Mouse (Mus musculus) layer of hippocampus, adult 11-12 months (tissue): ENCODE measurements around the gene Spata31d1a.
"Not testable (repeated sequence)": the region's sequence is repeated elsewhere in the genome, so short reads cannot be mapped to it uniquely, and the experiment has no call there.

Experiments used
- DNase-seq: peaks from one replicate; pipeline ENCODE4 v3.0.0; 2022; ENCODE audit warnings: low spot score

Spata31d1a gene

DNA sequence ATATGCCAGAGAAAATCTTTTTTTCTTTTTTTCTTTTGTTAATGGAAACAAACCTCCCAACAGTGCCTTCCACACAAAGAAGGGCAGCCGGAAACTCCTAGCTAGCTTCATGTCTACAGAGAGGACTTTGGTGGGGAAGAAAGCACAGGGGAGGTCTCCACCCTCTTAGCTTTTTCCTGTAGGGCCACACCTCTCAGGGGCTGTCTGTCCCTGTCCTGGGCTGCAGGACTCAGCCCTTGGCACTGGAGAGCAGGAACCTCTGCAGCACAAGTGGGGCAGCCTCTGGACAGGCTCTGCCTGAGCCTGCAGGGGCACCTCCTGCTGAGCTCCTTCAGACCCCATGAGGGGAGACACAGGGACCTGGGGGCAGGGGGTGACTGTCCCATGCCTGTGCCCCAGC lies 10.0 kb downstream of the Spata31d1a start:
- not testable (repeated sequence) for DNase-seq

DNA sequence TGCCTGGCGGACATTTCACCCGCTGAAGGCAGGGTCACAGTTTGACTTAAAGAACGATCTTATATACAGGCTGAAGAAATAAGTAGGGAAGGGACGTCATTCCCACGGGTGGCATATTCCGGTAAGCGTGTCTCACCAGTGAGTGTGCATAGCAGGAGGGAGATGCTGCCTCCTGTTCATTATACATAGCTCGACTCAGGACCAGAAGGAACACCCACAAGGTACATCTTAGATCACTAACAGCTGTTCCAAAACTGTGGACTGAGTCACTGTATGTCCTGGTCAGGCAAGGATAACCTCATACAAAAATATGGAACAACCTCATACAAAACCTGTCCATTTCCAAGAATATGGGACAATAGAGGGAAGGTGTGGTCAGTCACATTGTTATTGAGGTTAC lies 11.0 kb downstream of the Spata31d1a start:
- no peak for DNase-seq

DNA sequence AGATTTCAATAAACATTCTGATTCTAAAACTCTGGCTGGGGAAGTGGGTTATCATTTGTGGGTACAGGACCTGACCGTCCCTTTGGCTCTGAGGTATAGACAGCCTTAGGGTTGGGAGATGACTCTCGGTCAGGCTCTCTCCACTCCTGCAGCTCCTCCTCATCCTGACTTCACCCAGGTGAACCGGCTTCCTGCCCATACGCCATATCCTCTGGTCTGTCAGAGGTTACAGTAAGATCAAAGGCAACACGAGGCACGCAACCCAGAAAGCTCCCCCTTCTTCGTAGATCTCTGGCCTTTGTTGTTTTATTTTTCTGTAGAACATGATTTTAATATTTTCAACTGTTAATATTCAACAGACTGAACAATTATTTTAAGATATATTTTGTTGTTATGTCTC lies 14.3 kb downstream of the Spata31d1a start:
- DNase-seq = no peak

DNA sequence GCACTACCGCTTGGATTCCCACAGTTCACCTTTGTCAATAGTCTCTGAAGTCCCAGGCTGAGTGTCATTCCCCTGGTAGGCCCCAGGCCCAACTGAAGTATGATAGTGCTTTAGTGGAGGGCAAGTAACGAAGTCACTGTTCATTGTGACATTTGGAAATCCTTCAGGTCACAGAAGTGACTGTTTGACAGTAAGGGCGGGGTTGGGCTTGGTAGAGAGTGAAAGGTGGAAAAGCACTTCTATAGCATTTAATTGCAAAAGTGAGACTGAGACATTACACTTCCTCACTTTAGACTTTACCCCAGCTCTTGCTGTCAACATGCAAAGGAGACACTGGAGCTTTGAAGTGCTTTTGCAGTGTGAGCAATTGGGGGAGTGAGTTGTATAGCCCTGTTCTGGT lies 16.1 kb downstream of the Spata31d1a start, which contains the start of gene 4921517D22Rik:
Gene 4921517D22Rik (minus strand): TSS at position 101 of the 400 bp plus-strand sequence.
- DNase-seq = no peak

DNA sequence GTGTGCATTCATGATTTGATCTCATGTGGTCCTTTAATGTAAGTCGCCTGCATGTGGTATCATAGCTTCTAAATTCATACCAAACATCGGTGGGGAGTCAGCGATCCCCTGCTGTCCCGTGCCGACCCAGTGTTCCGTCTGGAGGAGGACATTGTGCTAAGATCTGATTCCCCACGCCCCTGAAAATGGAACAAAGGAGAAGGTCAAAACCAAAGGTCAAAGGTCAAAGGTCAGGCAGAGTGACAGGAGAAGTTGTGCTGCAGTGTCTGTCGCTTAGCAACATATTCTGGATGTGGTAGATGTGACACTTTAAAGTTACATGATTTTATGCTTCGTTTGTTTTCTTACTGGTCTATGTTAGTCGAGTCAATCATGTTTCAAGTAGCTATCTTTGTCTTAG lies 18.7 kb downstream of the Spata31d1a start:
- no peak for DNase-seq

DNA sequence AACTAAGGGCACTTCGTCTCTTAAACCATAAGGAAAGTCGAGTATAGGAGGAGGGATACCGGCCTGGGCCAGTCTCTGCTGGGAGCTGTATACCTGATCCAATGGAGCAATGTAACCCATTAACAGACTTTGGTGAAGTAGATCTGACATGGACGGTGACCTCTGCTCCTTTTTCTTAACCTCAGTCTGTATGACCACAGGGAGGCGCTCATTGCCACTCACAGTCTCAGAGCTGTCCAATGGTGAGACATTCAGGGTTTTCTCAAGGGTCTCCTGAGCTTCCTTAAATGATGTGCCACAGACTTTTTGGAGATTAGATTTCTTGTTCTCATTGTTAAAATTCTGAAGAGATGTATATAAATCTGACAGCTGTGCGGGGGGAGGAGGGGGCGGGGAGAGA lies 19.6 kb downstream of the Spata31d1a start:
- no peak for DNase-seq

DNA sequence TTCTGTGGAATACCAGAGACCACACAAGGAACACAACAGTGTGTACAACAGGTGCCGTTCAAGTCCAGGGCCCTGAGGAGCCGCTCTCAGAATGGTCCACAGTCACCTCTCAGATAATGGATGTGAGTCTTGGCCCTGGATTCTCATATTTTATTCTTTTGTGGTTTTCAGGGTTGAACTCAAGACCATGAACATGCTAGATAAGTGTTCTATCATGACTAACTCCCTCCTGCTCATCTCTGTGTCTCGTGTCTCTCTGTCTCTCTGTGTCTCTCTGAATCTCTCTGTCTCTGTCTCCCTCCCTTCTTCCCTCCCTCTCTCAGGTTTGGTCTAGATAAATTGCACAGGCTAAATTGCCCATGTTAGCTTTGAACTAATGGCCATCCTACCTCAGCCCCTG lies 20.3 kb downstream of the Spata31d1a start:
- no peak for DNase-seq

DNA sequence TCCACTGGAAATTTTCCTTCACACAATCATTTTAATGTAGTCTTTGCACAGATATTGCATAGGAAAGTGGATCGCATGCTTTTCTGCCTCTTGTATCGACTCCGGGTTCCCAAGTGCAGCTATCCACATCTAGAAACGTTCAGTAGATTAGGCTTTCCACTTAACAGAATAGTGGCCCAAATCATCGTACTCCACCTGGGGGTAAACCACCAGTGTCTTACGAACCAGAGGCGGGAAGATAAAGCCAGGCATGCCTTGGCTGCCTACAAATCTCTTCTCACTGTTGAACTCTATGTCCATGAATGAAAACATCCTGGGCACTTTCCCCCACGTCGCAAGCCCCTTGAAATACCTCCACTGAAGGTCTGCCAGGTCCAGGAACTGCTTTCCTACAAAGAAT lies 20.8 kb downstream of the Spata31d1a start:
- DNase-seq = no peak

DNA sequence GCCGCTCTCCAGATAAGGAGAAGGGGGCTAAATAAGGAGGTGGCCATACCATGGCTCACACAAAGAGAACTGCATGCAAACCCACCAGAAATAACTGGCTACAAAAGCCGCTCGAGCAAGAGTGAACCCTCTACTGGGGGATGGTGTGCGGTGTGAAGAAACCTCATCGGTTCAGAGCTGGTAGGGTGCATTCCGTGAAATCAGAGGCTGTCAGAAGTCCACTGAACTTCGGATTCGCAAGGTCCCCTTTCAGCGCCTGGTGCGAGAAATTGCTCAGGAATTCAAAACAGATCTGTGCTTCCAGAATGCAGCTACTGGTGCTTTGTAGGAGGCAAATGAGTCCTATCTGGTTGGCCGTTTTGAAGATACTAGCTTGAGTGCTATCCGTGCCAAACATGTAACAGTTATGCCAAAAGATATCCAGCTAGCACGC lies 21.8 kb downstream of the Spata31d1a start:
- peak; percentile 20 for DNase-seq

DNA sequence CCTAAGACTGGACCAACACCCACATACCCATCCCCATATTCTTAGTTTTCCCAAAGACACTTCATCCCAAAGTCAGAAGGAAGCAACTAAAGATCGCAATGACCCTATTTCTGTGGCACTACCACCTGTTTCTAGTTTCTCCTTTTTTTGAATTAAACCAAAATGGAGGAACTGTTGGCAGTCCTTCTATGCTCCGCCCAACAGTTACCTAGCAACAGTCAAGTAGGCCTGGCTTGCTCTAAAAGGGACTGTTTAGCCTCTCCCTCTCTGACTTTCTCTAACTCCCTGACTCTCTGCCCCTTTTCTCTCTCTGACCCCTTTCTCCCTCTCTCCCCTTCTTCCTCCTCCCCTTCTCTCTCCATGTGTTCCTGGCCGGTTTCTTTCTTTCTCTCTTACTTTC lies 24.9 kb downstream of the Spata31d1a start:
- DNase-seq = no peak

DNA sequence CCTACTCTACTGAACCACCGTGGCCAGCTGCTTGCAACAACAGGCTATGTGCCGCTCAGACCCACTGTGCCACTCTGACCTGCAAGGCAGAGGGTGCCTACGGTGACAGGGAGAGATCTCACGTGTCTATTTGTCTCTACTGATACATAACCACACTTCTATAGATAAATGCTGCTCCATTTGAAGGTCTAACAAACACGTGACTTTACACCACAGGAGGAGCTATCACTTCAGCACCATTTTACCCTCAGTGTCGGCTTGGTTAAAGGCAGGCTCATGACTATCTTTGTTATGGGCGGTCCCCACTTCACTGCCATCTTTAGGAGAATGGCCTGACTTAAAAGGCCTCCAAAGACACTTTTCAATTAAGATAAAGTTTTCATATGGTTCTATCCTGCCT lies 27.5 kb downstream of the Spata31d1a start:
- no peak for DNase-seq

DNA sequence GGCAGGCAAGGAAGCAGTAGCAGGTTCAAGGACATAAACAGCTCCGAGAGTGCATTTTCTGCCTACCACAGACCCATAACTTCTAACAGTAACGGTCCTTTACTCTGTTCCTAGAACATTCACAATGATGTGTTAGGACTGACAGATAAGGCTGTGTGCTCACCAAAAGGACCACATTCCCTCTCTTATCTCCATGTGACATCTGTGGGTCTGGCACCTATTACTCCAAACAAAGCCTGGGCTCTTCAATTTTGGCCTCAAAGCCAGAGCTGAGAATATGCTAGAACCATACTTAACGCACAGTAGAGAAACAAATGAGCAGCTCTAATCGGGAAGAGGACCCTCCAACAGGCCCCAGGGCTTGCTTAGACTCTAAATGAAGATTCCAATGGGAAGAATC lies 30.2 kb downstream of the Spata31d1a start:
- DNase-seq = no peak

DNA sequence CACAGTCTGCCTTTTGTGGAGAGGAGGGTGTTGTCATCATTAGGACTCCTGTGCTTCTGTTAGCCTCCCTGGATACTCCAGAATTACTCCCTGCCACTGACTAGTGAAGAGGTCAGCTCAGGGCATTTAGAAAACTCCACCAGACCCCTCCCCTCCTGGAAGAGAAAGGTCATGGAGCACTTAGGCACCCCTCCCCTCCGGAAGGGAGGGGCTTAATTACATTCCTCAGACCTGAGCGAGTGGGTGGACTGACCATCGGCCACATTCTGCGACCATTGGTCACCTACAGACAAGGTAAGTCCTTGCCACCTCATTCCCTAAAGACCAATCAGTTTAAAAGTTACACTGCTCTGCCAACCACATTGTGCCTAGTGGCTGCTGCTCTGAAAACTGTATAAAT lies 30.8 kb downstream of the Spata31d1a start:
- DNase-seq = no peak

DNA sequence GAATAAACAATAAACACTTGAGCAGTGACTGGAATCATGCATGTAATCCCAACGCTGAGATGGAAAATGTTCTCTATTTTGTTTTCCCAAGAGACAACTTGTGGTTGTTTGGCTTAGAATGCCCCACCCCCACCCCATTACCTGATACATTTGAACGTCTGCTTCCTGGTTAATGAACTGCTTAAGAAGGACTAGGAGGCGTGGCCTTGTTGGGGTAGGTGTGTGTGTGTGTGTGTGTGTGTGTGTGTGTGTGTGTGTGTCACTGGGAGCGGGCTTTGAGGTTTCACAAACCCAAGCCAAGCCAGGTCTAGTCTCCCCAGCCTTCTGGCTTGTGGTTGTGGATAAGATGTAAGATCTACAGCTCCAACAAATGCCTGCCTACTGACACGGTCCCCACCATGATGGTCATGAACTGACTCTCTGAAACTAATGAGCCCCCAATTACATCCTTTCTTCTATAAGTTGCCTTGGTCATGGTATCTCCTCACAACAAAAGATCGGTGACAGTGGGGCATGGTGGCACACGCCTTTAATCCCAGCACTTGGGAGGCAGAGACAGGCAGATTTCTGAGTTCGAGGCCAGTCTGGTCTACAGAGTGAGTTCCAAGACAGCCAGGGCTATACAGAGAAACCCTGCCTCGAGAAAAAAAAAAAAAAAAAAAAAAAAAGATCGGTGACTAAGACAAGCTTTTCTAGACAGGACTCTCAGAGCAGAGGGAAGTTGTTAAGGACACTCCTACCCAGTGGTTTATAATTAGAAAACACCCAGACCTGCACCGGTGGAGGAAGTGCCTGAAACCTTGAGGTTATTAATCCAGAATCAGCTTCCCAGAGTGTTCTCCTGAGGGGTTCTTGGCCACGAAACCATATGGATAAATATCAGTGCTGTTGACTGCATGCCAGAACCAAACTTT lies 33.6 kb downstream of the Spata31d1a start:
- no peak for DNase-seq

DNA sequence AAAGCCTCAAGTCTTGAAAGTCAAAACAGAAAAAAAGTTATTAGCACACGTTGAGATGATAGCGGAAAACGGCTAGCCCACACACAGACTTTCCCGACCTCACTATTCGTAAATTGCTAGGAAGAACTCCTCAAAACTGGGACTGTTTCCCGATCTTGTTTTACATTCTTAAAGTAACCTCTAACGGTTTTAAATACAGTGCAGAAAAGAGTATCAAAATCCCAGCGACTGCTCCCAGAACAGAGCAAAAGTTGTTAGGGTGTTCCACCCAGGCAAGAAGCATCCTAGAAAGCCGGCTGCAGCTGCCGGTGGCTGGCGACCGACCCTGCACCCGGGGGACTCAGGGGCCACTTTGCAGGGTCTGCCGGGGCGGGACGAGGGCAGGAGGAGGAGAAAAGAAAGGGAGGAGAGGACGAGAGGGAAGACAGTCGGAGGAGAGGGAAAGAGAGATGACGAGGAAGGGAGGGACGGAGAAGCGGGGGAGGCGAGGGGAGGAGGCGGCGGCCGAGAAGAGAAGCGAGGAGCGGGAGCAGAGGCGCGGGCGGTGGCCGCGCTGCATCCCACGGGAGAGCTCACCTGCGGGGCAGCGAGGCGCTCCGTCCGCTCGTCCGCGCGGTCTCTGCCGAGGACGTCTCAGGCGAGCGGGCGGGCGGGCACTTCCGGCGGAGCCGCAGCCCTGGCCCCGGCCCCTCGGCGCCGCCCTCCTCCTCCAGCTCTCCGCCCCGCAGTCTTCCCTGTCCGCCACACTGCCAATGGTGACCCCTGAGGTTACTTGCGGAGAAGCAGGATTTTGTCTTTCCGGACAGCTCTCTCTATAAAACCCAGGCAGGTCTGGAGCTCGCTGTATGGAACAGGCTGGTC lies 34.7 kb downstream of the Spata31d1a start, which contains the start of gene Golm1:
Gene Golm1 (minus strand): TSS at position 661 of the 861 bp plus-strand sequence.
- DNase-seq = peak; percentile 50

DNA sequence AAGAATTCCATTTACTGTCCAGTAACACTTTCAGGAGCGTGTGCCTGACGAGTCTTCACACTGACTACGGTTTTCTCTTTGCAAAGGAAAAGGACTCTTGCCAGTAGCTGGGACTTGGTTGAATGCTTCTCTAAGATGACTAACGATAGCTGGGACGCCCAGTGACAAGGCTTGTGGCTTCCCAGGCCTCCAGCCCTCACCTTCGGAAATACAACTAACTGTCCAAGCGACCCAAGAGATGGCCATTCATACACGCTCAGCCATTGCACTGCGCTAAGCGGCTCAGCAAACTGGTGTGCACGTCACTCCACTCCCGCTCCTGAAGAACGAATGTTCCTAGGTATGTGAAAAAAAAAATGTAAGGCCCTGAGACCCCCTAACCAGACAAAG lies 35.4 kb downstream of the Spata31d1a start:
- no peak for DNase-seq

DNA sequence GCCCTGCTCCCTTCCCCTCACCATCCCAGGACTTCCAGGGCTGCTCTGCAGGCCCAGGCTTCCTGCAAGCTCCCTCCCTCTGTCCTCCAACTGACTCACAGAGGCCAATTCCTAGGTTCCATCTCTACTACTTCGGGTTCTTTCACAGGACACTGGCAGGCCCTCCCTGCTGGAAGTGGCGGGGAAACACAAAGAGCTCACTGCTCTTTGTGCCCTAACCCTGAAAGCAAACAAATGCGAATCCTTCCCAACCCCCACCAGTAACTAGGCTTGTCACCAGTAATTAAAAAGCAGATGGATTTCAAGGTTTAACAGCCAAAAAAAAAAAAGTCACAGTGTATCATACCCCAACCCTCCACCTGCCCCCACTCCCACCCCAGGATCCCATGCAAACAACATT lies 35.9 kb downstream of the Spata31d1a start:
- no peak for DNase-seq

DNA sequence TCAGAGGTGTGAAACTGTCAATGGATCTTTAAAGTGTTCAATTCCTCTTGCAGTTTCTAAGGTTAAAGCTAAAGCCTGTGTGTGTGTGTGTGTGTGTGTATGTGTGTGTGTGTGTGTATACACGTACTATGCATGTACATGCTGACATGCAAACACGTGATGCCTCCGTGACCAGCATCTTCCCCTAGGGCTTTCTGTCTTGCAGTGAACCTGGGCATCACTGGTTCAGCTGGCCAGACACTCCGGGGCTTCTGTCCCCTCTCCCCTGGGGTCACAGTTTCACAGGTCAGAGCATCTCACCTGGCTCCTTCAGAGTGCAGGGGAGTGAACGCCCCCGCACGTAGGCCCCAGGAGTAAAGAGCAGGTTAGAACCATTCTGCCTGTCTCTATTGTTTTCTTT lies 36.5 kb downstream of the Spata31d1a start:
- DNase-seq = no peak

DNA sequence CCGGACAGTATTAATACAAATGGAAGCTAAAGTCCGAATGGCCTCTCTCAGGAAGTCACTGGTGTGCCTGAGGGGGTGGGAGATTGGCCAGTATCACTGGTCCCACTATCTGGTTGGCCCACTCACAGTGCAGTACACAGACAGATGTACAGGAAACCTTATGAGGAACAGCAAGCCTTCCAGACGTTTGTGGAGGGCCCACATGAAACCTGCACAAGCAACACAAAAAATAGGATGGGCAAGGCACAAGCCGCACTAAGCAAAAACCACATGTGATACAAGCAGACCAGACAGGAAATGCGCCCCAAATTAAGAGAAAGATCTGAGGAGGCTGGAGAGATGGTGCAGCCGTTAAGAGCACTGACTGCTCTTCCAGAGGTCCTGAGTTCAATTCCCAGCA lies 37.9 kb downstream of the Spata31d1a start:
- peak; percentile 46 for DNase-seq

DNA sequence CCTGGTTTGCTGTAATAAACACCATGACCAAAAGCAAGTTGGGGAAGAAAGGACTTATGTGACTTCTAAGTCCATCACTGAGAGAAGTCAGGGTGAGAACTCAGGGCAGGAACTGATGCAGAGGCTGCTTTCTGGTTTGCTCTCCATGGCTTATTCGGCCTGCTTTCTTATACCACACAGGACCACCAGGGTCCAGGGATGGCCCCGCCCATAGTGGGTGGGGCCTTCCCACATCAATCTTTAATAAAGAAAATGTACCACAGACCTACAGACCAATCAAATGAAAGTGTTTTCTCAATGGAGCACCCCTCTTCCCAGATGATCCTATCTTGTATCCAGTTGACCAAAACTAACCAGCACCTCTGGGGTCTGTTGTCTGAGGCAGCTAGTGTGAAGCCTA lies 38.6 kb downstream of the Spata31d1a start:
- no peak for DNase-seq

DNA sequence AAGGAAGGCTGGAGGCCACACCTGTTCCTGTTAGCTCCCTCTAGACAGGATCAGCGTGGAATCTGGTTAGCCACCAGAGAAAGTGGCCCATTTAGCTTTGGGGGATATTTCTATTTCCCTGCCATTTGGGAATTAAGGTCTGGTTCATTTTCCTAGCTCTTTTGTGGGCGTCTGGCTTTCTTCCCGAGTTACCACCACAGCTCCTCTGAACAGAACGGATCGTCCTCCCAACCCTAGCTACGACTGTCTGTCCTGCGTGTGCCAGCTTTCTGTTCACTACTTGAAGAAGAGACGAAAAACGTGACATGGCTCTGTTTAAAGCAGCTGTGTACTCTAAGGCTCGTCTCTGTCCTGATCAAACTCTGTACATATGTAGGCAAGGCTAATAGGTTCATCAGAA lies 40.2 kb downstream of the Spata31d1a start:
- peak; percentile 74 for DNase-seq

DNA sequence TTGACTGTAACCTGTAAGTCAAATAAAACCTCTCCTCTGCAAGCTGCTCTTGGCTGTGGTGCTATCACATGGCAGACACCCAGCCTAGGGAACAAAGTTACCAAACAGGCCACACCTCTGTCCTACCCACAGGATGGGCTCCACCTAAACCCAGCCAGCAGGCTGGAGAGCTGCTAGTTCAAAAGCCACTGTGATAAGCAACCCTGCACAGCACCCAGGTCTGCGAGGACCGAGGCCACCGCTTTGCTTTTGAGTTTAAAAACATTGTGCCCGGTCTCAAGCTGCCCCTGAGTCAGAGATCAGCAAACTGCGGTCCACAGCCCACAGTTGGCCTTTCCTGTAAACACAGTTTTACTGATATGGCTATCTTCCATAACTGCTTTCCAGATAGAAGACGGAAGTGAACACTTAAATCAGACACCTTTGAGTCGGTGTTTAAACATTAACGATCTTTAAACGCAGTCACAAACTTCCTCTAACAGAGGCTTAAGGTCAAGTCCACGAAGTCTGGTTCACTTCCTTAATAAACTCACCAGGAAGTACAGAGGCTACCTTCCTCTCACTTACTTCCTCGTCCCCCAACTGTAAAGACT lies 41.5 kb downstream of the Spata31d1a start:
- DNase-seq = no peak
